In genomic region chr16:8424971-8425330, GRCm38 (mm10) we compare ENCODE assay signal across 8 mouse cellular contexts. TPM values are rescaled to one million over a fixed set of nuclear protein-coding genes. Genes with fewer than 3 reads are reported as not detected.
DNase-seq lines count a peak whose midpoint lies in the region; ATAC-seq and TF ChIP-seq lines count a peak whose summit lies in the region.

Gene Tmem114 (minus strand): TSS chr16:8425136.

- peak; percentile 46; the same call in 1 of the 2 replicates for ATAC-seq in frontal cortex, adult (ENCODE audit: low TSS enrichment)
- no peak for ATAC-seq in embryonic facial prominence, embryonic 13.5 days (ENCODE audit: insufficient number of reproducible peaks, insufficient read depth, low FRiP score, low TSS enrichment, low read depth)
- no peak for ATAC-seq in intestine, embryonic 14.5 days (replicated peaks; ENCODE audit: low FRiP score, low TSS enrichment, low read depth)
- ATAC-seq in lung, postnatal 0 days, result no peak
- ATAC-seq in erythroid progenitor cell, adult 5-6 weeks (replicated peaks; ENCODE audit: low FRiP score, poor library complexity, severe bottlenecking), result no peak

- no peak within 1 kb of the TSS for H3K27ac ChIP-seq in embryonic facial prominence, embryonic 13.5 days
- H3K27ac ChIP-seq in intestine, embryonic 14.5 days (ENCODE audit: low read depth), result no peak within 1 kb of the TSS
- H3K27ac ChIP-seq in lung, postnatal 0 days (ENCODE audit: low read length), result no peak within 1 kb of the TSS
- H3K27ac ChIP-seq in testis, adult 2 months (ENCODE audit: control insufficient read depth, insufficient read depth, low read depth, low read length), result peak within 1 kb of the TSS; percentile 40

- H3K27me3 ChIP-seq in embryonic facial prominence, embryonic 13.5 days, result peaks cover 65% of the 10 kb centered on the region
- H3K27me3 ChIP-seq in intestine, embryonic 14.5 days (replicated peaks; ENCODE audit: control insufficient read depth, insufficient read depth, low read length), result peaks cover 57% of the 10 kb centered on the region
- peaks cover 26% of the 10 kb centered on the region for H3K27me3 ChIP-seq in lung, postnatal 0 days (replicated peaks; ENCODE audit: insufficient read depth, low read length)
- H3K27me3 ChIP-seq in testis, adult 2 months (ENCODE audit: control insufficient read depth, insufficient read depth, low read length), result no peaks in the 10 kb centered on the region

- peak within 1 kb of the TSS; percentile 38 for H3K4me3 ChIP-seq in embryonic facial prominence, embryonic 13.5 days
- H3K4me3 ChIP-seq in intestine, embryonic 14.5 days (ENCODE audit: low read depth, low read length), result peak within 1 kb of the TSS; percentile 21
- no peak within 1 kb of the TSS for H3K4me3 ChIP-seq in lung, postnatal 0 days (ENCODE audit: low read depth, low read length)
- H3K4me3 ChIP-seq in testis, adult 2 months (ENCODE audit: control insufficient read depth, low read depth, low read length), result peak within 1 kb of the TSS; percentile 58

- no peaks in the 10 kb centered on the region for H3K36me3 ChIP-seq in embryonic facial prominence, embryonic 13.5 days
- H3K36me3 ChIP-seq in intestine, embryonic 14.5 days (ENCODE audit: control insufficient read depth, insufficient read depth, low read length), result no peaks in the 10 kb centered on the region
- H3K36me3 ChIP-seq in lung, postnatal 0 days (ENCODE audit: insufficient read depth, low read length), result no peaks in the 10 kb centered on the region
- H3K36me3 ChIP-seq in testis, adult 2 months (ENCODE audit: control insufficient read depth, insufficient read depth, low read length), result no peaks in the 10 kb centered on the region

- H3K9me3 ChIP-seq in embryonic facial prominence, embryonic 13.5 days, result no peaks in the 10 kb centered on the region
- no peaks in the 10 kb centered on the region for H3K9me3 ChIP-seq in intestine, embryonic 14.5 days (ENCODE audit: control insufficient read depth, low read length)
- H3K9me3 ChIP-seq in lung, postnatal 0 days (ENCODE audit: low read length), result no peaks in the 10 kb centered on the region

- no peak for TF ChIP-seq CTCF in lung, postnatal 0 days (IDR thresholded peaks at IDR 0.05)
- no peak for TF ChIP-seq CTCF in testis, adult 2 months (IDR thresholded peaks at IDR 0.05; ENCODE audit: control insufficient read depth, insufficient read depth, insufficient replicate concordance, low read depth, low read length)

- peaks cover 7% of the 10 kb centered on the region; the same call in 1 of the 2 replicates for H3K4me1 ChIP-seq in embryonic facial prominence, embryonic 13.5 days
- H3K4me1 ChIP-seq in intestine, embryonic 14.5 days (replicated peaks; ENCODE audit: control insufficient read depth, insufficient read depth, low read length), result no peaks in the 10 kb centered on the region
- H3K4me1 ChIP-seq in lung, postnatal 0 days (ENCODE audit: insufficient read depth, low read depth, low read length), result no peaks in the 10 kb centered on the region
- peaks cover 4% of the 10 kb centered on the region for H3K4me1 ChIP-seq in testis, adult 2 months (ENCODE audit: control insufficient read depth, insufficient read depth, low read length)

- TF ChIP-seq EP300 in lung, postnatal 0 days (IDR thresholded peaks at IDR 0.05), result no peak

- peak within 1 kb of the TSS; percentile 59 for H3K4me2 ChIP-seq in embryonic facial prominence, embryonic 13.5 days
- H3K4me2 ChIP-seq in intestine, embryonic 14.5 days (ENCODE audit: low read length), result peak within 1 kb of the TSS; percentile 46
- peak within 1 kb of the TSS; percentile 33; the same call in 1 of the 2 replicates for H3K4me2 ChIP-seq in lung, postnatal 0 days (replicated peaks; ENCODE audit: low read depth, low read length)

- WGBS in embryonic facial prominence, embryonic 13.5 days, result 1% methylated on average over 16 of the region's 16 CpGs
- WGBS in intestine, embryonic 14.5 days, result 1% methylated on average over 16 of the region's 16 CpGs
- WGBS in lung, postnatal 0 days, result 2% methylated on average over 16 of the region's 16 CpGs

- 0 out of 2 replicates have a peak within 1 kb of the TSS, but pooled peaks have one; percentile 44 for H3K9ac ChIP-seq in embryonic facial prominence, embryonic 13.5 days
- no peak within 1 kb of the TSS for H3K9ac ChIP-seq in intestine, embryonic 14.5 days (ENCODE audit: low read length)
- H3K9ac ChIP-seq in lung, postnatal 0 days (replicated peaks; ENCODE audit: low read depth), result no peak within 1 kb of the TSS

- peak; percentile 44; the same call in 1 of the 2 replicates for TF ChIP-seq POLR2A in testis, adult 2 months (IDR thresholded peaks at IDR 0.05; ENCODE audit: control insufficient read depth, low read depth, low read length)

- DNase-seq in frontal cortex, postnatal 14 days (ENCODE audit: low spot score in 2 of 2), result no peak
- peak; percentile 13 for DNase-seq in NIH3T3 (ENCODE audit: low read depth)
- DNase-seq in intestine, embryonic 14.5 days (ENCODE audit: low spot score), result no peak
- DNase-seq in lung, postnatal 0 days (ENCODE audit: low spot score), result no peak

RNA-seq across cellular contexts. Expression of gene Tmem114, which starts in this region (rescaled TPM):
- not detected in 2 replicates for polyA plus RNA-seq in embryonic facial prominence, embryonic 13.5 days (2015; fragmentation: Nextera tagmentation; extraction: Ambion mirVana)
- 0.12 TPM in 1 of 2 replicates, not detected in the other for polyA plus RNA-seq in intestine, embryonic 14.5 days (2014; fragmentation: Nextera tagmentation; extraction: Ambion mirVana)
- polyA plus RNA-seq in lung, postnatal 0 days (2015; fragmentation: Nextera tagmentation; extraction: Ambion mirVana), result not detected in 2 replicates
- polyA plus RNA-seq in testis, adult 2 months (2012; rRNA removed), result 19.4 and 22.5 TPM in 2 replicates
- not detected in 2 replicates for total RNA-seq in erythroid progenitor cell, adult 5-6 weeks (2015; ENCODE audit: low replicate concordance)
- not detected in 2 replicates for total RNA-seq in erythroid progenitor cell, adult 5-6 weeks (2017; ENCODE audit: low replicate concordance)

Comparison
In these comparisons a context has a peak if more than half of its experiments do, and no peak if none do; other contexts are left out.
1. RNA of gene Tmem114 (polyA plus RNA-seq): 19.4 to 22.5 TPM in testis, adult 2 months; 0.12 TPM in intestine, embryonic 14.5 days, not detected in embryonic facial prominence, embryonic 13.5 days and not detected in lung, postnatal 0 days; every median in the first group is over 10 times any median in the second.
2. Peak in every context shown above with its lines, with median percentiles within 50 percentile points of each other: H3K4me2 ChIP-seq.